Mouse (Mus musculus) MEL (cell line): Measurements from ENCODE around the gene Map1b.

Source experiments
- CHD2 ChIP-seq: IDR thresholded peaks from 2 replicates; pipeline ENCODE4 v1.6.1; 2011; ENCODE audit warnings: low read length, improper control_type of control experiment
- CTCF ChIP-seq, 3 experiments: IDR thresholded peaks in 2 of 3; conservative IDR thresholded peaks in 1 of 3; 2 replicates each; pipeline ENCODE4 v1.5.1; 2011 to 2012; ENCODE audit warnings: low read length in 3 of 3, low read depth in 2 of 3, mild to moderate bottlenecking in 2 of 3, improper control_type of control experiment in 1 of 3, inconsistent platforms in 1 of 3, mixed read lengths in 1 of 3, moderate library complexity in 1 of 3; ENCODE audit not compliant: control insufficient read depth in 1 of 3, insufficient read depth in 1 of 3, poor library complexity in 1 of 3, severe bottlenecking in 1 of 3
- E2F4 ChIP-seq: IDR thresholded peaks from 2 replicates; pipeline ENCODE4 v1.6.1; 2011; ENCODE audit warnings: low read depth, low read length, improper control_type of control experiment, borderline replicate concordance
- EP300 ChIP-seq, 2 experiments: IDR thresholded peaks; 2 replicates each; pipeline ENCODE4 v1.6.1; 2011; ENCODE audit warnings: improper control_type of control experiment in 2 of 2, low read length in 2 of 2, low read depth in 1 of 2, mild to moderate bottlenecking in 1 of 2
- ETS1 ChIP-seq: IDR thresholded peaks from 2 replicates; pipeline ENCODE4 v1.6.1; 2012; ENCODE audit warnings: low read depth, mild to moderate bottlenecking, inconsistent platforms, low read length, improper control_type of control experiment, moderate library complexity
- GATA1 ChIP-seq: IDR thresholded peaks from 2 replicates; pipeline ENCODE4 v1.6.1; 2011; ENCODE audit warnings: low read depth, low read length, improper control_type of control experiment
- MAX ChIP-seq: IDR thresholded peaks from 2 replicates; pipeline ENCODE4 v1.6.1; 2011; ENCODE audit warnings: low read length, improper control_type of control experiment
- MAZ ChIP-seq: IDR thresholded peaks from 2 replicates; pipeline ENCODE4 v1.6.1; 2012; ENCODE audit warnings: low read depth, mild to moderate bottlenecking, inconsistent platforms, low read length, improper control_type of control experiment
- POLR2A ChIP-seq, 2 experiments: IDR thresholded peaks; 2 replicates each; pipeline ENCODE4 v1.6.1; 2011 to 2012; ENCODE audit warnings: low read length in 2 of 2, mild to moderate bottlenecking in 2 of 2, control low read depth in 1 of 2, improper control_type of control experiment in 1 of 2, low read depth in 1 of 2, moderate library complexity in 1 of 2; ENCODE audit not compliant: control insufficient read depth in 1 of 2, insufficient read depth in 1 of 2, poor library complexity in 1 of 2
- POLR2AphosphoS2 ChIP-seq: IDR thresholded peaks from 2 replicates; pipeline ENCODE4 v1.6.1; 2011; ENCODE audit warnings: low read length, improper control_type of control experiment
- SIN3A ChIP-seq: IDR thresholded peaks from 2 replicates; pipeline ENCODE4 v1.6.1; 2012; ENCODE audit warnings: low read length, improper control_type of control experiment, inconsistent platforms
- ZC3H11A ChIP-seq: IDR thresholded peaks from 2 replicates; pipeline ENCODE4 v1.6.1; 2012; ENCODE audit warnings: low read depth, mild to moderate bottlenecking, inconsistent platforms, low read length, improper control_type of control experiment
- ZKSCAN1 ChIP-seq: IDR thresholded peaks from 2 replicates; pipeline ENCODE4 v1.6.1; 2012; ENCODE audit warnings: low read depth, mild to moderate bottlenecking, inconsistent platforms, low read length, improper control_type of control experiment, moderate library complexity
- ZMIZ1 ChIP-seq: IDR thresholded peaks from 2 replicates; pipeline ENCODE4 v1.6.1; 2012; ENCODE audit warnings: low read depth, mild to moderate bottlenecking, inconsistent platforms, low read length, improper control_type of control experiment, moderate library complexity

DNA sequence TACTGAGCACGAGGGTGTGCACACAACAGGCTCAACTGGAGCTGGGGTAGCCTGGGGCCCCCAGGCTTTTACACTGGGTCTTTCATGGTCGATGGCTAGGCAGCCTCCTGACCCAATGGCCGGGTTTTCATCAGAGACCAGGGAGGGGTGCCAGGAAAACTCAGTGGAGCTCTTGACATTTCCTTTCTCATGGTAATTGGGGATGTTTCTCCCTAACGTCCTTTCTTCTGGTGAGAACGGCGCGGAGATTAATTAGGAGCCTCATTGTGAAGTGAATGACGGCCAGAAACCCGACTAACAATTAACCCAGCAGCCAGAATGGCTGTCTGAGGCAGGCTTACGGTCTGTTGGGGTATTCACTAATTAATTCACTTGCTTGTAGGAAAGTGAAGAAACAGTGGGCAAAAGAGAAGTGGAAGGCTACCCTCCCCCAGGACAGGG is 71.9 kb downstream of the Map1b start:
- TF ChIP-seq MAX (no peak), POLR2A (IDR thresholded peaks at IDR 0.05; ENCODE audit: control insufficient read depth in 1 of 2, insufficient read depth in 1 of 2, low read depth in 1 of 2, low read length in 2 of 2, poor library complexity in 1 of 2) (no peak), CTCF (IDR thresholded peaks at IDR 0.05 in 2 of 3, conservative IDR thresholded peaks at IDR 0.05 in 1 of 3; ENCODE audit: control insufficient read depth in 1 of 3, insufficient read depth in 1 of 3, low read depth in 2 of 3, low read length in 3 of 3, poor library complexity in 1 of 3, severe bottlenecking in 1 of 3) (no peak), GATA1 (no peak), ZMIZ1 (no peak), ZKSCAN1 (no peak), POLR2AphosphoS2 (no peak), EP300 (IDR thresholded peaks at IDR 0.05; ENCODE audit: low read depth in 1 of 2, low read length in 2 of 2) (no peak), CHD2 (no peak), SIN3A (no peak), E2F4 (no peak), MAZ (no peak), ETS1 (no peak), ZC3H11A (no peak)
